Mouse (Mus musculus): ENCODE results near the gene Iqcf1. TPM values are rescaled to one million over a fixed set of nuclear protein-coding genes. Genes with fewer than 3 reads are reported as not detected.

Gene Iqcf1
- total RNA-seq, 2 experiments from 2014 or later, result not detected

- intact Hi-C loops (cut with DNase I), result no loop called here
These were observed 36.4 kb upstream of the Iqcf1 start for GRCm38 (mm10) chr9:106463122-106464063.

GRCm38 (mm10) chr9:106464751-106465541 lies 34.8 kb upstream of the Iqcf1 start:
- peak in 1 of 2 experiments; percentile 12 for DNase-seq

More at GRCm38 (mm10) chr9:106463122-106464063, 36.4 kb upstream of the Iqcf1 start:
- DNase-seq, result no peak

GRCm38 (mm10) chr9:106465571-106466200 lies 34.1 kb upstream of the Iqcf1 start, which contains the start of gene Gpr62:
Gpr62 (minus strand) TSS chr9:106465938.
- intact Hi-C loops (cut with DNase I), result no loop called here
- peak in 1 of 2 experiments; percentile 3 for DNase-seq

More at GRCm38 (mm10) chr9:106464751-106465541, 34.8 kb upstream of the Iqcf1 start:
- intact Hi-C loops (cut with DNase I), result no loop called here

DNA sequence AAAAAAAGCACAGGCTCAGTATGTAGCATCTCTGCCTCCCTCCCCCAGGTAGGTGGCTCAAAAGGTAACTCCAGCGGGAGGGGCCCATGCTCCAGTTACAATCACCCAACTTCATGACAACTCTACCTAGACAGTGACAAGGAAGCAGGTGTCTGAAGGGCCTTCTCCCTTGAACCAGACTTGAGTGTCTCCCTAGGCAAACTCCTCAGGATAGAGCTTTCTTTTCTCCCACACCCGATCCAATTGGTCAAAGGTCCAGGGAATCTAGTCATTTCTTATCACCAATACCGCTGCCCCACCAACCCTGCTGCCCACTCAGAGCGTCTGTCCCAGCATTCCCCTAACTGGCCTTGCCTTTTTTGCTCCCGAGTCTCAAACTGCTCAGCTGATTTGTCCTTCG lies 33.0 kb upstream of the Iqcf1 start:
- no peak for DNase-seq
- intact Hi-C loops (cut with DNase I), result no loop called here

GRCm38 (mm10) chr9:106467746-106468145 lies 32.0 kb upstream of the Iqcf1 start:
- no peak for DNase-seq
- intact Hi-C loops (cut with DNase I), result no loop called here

DNA sequence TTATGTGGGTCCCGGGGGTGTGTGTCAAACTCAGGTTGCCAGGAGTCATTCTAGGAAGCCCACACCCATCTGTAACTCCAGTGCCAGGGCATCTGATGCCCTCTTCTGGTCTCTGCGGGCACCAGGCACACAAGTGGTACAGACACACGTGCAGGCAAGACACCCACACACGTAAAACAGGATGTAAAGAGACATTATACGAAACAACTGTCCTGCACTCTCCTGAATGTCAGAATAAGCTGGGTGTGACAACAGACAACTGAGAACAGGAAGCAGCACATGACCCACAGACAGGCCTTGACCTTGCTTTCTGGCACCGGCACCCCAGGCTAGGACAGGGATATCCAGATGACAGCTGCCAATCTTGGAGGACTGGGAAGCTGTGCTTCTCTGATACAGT lies 30.4 kb upstream of the Iqcf1 start:
- intact Hi-C loops (cut with DNase I), result no loop called here
- DNase-seq, result peak in 1 of 2 experiments; percentile 4

DNA sequence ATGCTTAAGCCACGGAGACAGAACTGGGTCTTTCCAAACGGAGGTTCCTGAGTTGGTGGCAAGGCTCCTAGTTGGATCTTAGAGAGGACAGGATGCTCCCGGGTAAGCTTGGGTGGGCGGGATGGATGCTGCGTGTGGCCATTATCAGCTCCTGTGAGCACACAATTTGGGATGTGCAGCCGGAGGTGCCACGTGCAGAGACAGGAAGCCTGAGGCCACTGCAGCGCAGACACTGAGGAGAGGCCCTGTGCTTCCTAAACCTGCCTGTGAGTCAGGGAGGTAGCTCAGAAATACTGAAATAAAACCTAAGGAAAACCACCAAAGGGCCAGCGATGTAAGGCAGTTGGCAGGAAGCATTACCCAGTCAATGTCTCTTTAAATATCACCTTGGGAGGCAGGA lies 30.0 kb upstream of the Iqcf1 start:
- intact Hi-C loops (cut with DNase I), result no loop called here
- no peak for DNase-seq

- peak in 1 of 2 experiments; percentile 5 for DNase-seq
- intact Hi-C loops (cut with DNase I), result no loop called here
These were observed 28.6 kb upstream of the Iqcf1 start for GRCm38 (mm10) chr9:106470991-106471750.

DNA sequence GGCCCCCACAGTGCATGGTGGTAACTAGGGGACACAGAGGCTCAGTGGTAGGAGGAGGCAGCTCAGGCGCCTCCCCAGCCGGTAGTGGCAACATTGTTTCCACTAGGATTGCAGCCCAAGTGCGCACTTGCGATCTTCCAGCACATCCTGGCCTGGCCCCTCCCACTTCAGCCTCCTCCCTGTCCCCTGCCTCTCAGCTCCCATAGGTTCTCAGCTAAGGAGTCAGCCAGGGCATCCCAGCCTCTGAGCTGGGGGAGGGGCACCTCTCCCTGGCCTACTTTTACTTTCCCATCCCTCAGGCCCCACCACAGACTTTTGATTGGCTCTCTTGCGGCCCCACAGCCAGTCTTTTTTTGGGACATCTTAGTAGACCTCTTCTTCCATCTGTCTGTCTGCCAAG lies 27.9 kb upstream of the Iqcf1 start:
- DNase-seq, result peak in 1 of 2 experiments; percentile 66
- intact Hi-C loops (cut with DNase I), result no loop called here

- peak in 1 of 2 experiments; percentile 5 for DNase-seq
These were observed 27.4 kb upstream of the Iqcf1 start for GRCm38 (mm10) chr9:106472321-106472720.

DNA sequence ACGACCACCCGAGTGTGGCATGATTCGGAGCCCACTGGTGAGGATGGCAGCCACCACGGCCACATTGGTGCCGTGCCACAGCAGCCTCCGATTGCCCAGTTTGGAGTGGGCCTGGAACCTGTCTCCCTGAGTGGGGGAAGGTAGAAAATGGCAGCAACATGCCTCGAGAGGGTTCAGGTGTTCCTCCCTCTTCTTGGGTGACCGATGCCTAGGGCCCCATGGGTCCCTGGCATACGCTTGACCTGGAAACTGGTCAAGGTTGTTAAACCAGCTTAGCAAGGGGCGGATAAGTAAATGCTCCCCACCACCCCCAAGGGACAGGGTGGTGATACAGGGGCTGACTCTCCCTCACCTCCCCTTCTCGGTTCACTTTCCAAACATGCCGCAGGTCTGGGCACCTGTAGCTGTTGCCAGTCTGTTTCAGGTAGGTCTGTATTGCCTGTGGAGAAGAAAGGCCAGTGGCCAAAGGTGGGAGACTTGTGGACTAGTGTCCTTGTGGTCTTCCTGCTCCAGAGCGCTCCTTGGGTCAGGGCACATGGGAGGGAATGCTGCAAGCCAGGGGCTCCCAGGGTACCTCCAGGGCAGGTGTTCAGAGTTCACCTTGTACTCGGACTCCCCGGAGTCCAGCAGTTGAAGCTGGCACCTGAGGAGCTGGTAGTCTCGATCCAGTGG lies 26.6 kb upstream of the Iqcf1 start:
- peak; percentile 9 to 23 for DNase-seq
- intact Hi-C loops (cut with DNase I), result no loop called here

More at GRCm38 (mm10) chr9:106472321-106472720, 27.4 kb upstream of the Iqcf1 start:
- intact Hi-C loops (cut with DNase I), result no loop called here

GRCm38 (mm10) chr9:106473753-106474105 lies 26.0 kb upstream of the Iqcf1 start:
- DNase-seq, result peak; percentile 5 to 15
- intact Hi-C loops (cut with DNase I), result no loop called here

DNA sequence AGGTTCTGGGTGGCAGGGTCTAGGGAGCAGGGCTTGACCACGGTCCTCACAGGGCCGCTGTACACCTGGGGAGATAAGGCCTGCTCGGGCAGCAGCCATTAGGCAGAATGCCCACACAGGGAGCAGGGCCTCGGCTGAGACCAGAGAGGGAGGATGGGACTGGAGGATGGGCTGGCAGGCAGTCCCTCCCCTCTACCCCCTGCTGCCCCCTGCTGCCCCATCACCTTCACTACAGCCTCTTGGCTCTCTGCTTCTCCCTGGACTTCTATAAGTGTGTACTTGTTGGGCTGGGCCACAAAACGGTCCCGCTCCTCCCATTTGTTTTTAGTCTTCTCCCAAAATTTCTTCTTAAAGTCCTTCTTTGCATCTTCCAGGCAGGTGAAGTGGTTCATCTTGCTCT lies 25.3 kb upstream of the Iqcf1 start:
- intact Hi-C loops (cut with DNase I), result no loop called here
- DNase-seq, result peak; percentile 58 to 64

- intact Hi-C loops (cut with DNase I), result loop anchor here (5.0 kb wide), 2 partner anchors 108 to 173 kb away; partner anchors contain the start of gene Dusp7
- DNase-seq, result peak; percentile 22 to 23
These were observed 24.7 kb upstream of the Iqcf1 start for GRCm38 (mm10) chr9:106475046-106475445.

GRCm38 (mm10) chr9:106475663-106476001 lies 24.1 kb upstream of the Iqcf1 start, which contains the start of gene Rrp9:
Rrp9 (plus strand) TSS chr9:106475963.
- intact Hi-C loops (cut with DNase I), result loop anchor here (2.0 to 5.0 kb wide), 4 partner anchors 27 to 187 kb away; partner anchors contain the start of gene Dusp7
- peak in 1 of 2 experiments; percentile 6 for DNase-seq

DNA sequence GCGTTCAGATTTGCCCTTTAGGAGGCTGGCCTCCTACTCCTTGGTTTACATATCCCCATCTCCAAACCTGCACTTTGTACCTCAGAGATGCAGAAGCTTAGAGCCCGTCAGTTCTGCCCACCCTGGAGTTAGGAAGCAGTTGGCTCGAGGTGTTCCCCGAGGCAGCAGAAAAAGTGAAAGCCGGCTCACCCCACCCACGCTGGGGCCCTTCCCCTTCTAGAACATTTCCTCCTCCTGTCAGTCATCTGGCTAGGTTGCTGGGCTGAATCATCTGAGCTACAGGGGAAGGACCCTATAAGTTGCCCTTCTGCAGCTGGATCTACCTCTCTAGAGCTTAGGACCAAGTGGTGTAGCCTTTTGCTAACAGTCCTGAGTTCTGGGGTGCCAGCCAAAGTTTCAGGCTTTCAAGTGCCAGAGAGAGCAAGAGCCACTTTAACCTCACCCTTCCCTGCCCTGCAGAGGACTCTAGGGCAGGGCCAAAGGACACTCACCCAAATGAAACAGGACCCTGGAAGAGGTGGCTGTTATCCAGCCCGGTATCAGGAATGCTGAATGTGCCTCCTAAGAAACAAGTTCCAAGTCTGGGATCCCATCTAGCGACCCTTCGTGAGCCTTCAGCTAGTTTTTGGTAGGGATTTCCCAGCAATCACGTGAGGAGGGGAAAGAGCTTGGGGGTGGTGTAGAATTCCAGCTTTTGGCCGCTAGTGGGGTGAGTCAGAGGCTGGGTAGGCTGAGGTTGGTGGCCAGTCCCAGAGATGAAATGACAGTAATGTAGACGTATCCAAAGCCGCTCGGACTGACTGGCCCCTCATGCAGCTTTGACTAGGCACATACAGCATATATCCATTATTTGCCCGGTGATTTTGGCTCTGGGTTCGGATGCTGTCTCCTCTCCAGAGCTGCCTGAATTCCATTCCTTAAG lies 23.5 kb upstream of the Iqcf1 start:
- peak; percentile 64 to 72 for DNase-seq
- intact Hi-C loops (cut with DNase I), result loop anchor here (2.0 to 5.0 kb wide), 4 partner anchors 27 to 187 kb away; partner anchors contain the start of gene Dusp7

GRCm38 (mm10) chr9:106476924-106477484 lies 22.8 kb upstream of the Iqcf1 start, which contains the start of gene Parp3:
Parp3 (minus strand) TSS chr9:106476949.
- DNase-seq, result peak; percentile 98
- intact Hi-C loops (cut with DNase I), result loop anchor here (2.0 to 5.0 kb wide), 4 partner anchors 28 to 188 kb away; partner anchors contain the start of gene Dusp7
